Mouse (Mus musculus): ENCODE data around the gene Nisch. TPM values are rescaled to one million over a fixed set of nuclear protein-coding genes. Genes with fewer than 3 reads are reported as not detected.

Nisch gene
- 224 TPM for polyA plus RNA-seq (2015; fragmentation: Illumina TruSeq; extraction: RNeasy Lipid Tissue Mini Kit (QIAGEN cat#74804); ENCODE audit: low read depth, low replicate concordance)

GRCm38 (mm10) chr14:31216846-31217245 is at the start of gene Nisch:
TSS of gene Nisch (minus strand) at chr14:31216946.

DNA sequence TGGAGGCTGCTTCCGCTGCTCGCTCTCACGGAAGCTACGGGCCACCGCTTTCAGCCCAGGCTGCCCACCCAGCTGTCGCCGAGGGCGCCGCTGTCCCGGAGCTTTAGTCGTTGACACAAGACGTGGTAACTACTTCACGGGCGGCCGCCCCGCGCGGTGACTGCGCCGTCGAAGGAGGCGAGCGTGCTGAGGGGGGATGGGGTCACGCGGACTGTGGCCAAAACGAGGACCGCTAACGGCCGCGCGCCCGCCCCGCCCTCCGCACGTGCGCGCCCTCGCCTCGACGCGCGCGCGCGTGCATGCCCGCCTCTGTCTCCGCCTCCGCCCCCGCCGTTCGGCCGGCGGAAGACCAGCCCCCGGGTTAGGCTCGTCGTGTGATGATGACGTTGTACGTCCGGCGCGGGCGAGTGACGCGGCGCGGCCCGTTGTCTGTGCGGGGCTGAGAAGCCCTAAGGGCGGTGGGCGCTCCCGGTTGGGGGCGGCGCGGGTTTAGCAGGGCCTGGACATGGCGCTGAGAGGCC is 34.4 kb upstream of the Nisch start, which contains the start of the genes Phf7 and Bap1:
Gene Phf7, minus strand, starts transcription at position 234 of the 521 bp plus-strand sequence.
Gene Bap1, plus strand, starts transcription at position 367 of the 521 bp plus-strand sequence.

GRCm38 (mm10) chr14:31217666-31218065 is 920 bp upstream of the Nisch start, which contains the start of gene Sema3g:
TSS of gene Sema3g (plus strand) at chr14:31217860.

DNA sequence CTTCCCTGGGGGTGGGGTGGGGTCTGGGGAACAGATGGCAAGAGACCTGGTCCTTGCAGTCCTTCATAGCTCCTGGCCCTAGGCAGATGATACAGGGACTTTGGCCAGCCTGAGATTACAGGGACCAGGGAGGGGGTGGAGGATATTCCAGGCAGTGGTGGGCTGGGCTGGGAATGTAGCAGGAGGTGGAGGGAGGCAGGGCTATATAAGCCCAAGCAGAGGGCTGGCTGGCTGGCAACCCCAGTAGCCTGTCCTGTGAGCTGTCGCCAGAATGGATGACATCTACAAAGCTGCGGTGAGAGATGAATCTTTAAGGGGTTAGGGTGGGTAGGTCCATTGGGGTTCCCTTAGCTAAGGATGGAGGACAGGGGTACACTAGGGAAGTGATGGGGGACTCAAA is 8.7 kb downstream of the Nisch start, which contains the start of gene Tnnc1:
Gene Tnnc1, plus strand, starts transcription at position 229 of the 400 bp plus-strand sequence.

DNA sequence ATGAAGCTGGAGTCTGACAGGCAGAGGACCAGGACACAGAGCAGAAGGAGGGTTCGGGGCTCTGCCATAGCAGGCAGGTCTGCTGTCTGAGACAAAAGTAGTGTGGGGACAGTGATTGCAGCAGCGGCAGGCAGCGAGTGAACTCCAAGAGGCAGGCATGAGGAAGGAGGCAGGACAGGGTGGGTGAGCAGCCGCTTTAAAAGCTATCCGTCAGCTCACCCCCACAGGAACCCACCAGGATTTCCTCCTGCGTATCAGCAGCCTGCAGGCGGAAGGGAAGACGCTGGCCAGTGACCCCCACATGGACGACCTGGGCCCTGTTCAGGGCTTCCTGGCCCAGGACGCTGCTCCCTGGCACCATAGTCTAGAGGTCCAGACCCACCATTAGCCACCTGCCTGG is 48.3 kb downstream of the Nisch start, which contains the start of gene Stab1:
Gene Stab1, minus strand, starts transcription at position 217 of the 400 bp plus-strand sequence.

DNA sequence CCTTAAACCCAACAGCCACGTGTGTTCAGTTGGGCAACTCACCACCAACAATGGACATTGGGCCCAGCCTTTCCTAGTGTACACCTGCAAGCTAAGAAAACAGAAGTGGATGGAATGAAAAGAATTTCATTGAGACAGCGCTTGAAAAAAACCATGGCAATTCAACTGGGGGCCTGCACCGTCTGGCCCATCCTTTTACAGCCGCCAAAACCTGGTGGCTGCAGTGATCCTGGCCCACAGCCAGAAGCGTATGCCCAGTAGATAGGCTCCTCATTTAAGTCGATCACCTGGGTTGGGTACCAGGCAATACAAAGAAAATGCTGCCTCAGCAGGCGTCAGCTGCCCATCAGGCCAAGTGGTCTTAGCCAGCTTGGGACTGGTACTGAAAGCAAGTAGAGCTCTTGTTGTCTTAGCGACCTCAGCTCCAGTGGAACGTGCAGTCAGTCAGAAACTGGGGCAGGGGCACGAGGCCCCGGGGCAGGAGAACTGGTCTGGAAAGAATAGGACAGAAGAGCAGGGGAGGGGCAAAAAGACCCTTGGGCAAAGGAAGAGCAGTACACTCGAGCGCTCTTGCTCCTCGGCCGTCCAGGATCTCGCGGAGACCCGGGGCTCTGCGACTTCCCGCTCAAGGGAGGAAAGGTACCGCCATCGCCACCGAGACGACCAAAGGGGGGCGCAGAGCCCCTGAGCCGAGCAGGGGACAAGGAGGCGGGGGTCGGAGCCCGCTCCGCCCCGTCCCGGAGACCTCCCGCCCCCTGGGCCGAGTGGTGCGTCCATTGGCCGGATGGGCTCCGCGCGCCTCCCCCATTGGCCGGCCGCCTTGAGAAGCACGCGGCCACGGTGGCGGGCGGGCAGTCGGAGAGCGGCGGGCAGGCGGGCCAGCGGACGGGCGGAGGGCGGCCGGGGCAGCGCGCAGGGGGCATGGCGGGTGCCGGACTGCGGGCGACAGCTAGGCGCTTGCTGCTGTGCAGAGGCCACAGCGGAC is 86.2 kb downstream of the Nisch start, which contains the start of gene Nt5dc2:
Gene Nt5dc2, plus strand, starts transcription at position 818 of the 985 bp plus-strand sequence.

GRCm38 (mm10) chr14:31128826-31129219 is 87.9 kb downstream of the Nisch start, which contains the start of gene Smim4:
TSS of gene Smim4 (minus strand) at chr14:31128956.

Other genes starting within 250 kb of the Nisch start
- gene Glt8d1, start 215.5 kb downstream of the Nisch start, polyA plus RNA-seq (2015; fragmentation: Illumina TruSeq; extraction: RNeasy Lipid Tissue Mini Kit (QIAGEN cat#74804); ENCODE audit: low read depth, low replicate concordance), result 57.9 TPM
- gene Spcs1, start 215.3 kb downstream of the Nisch start, polyA plus RNA-seq (2015; fragmentation: Illumina TruSeq; extraction: RNeasy Lipid Tissue Mini Kit (QIAGEN cat#74804); ENCODE audit: low read depth, low replicate concordance), result 353 TPM
- gene Pbrm1, start 197.8 kb downstream of the Nisch start, polyA plus RNA-seq (2015; fragmentation: Illumina TruSeq; extraction: RNeasy Lipid Tissue Mini Kit (QIAGEN cat#74804); ENCODE audit: low read depth, low replicate concordance), result 23.9 TPM
- gene Gnl3, start 197.8 kb downstream of the Nisch start, polyA plus RNA-seq (2015; fragmentation: Illumina TruSeq; extraction: RNeasy Lipid Tissue Mini Kit (QIAGEN cat#74804); ENCODE audit: low read depth, low replicate concordance), result 46.3 TPM
- gene Smim4, start 88.0 kb downstream of the Nisch start, polyA plus RNA-seq (2015; fragmentation: Illumina TruSeq; extraction: RNeasy Lipid Tissue Mini Kit (QIAGEN cat#74804); ENCODE audit: low read depth, low replicate concordance), result 28.6 TPM
- gene Nt5dc2, start 85.9 kb downstream of the Nisch start, polyA plus RNA-seq (2015; fragmentation: Illumina TruSeq; extraction: RNeasy Lipid Tissue Mini Kit (QIAGEN cat#74804); ENCODE audit: low read depth, low replicate concordance), result 6.0 TPM
- 8.6 TPM for gene Stab1, start 48.3 kb downstream of the Nisch start, polyA plus RNA-seq (2015; fragmentation: Illumina TruSeq; extraction: RNeasy Lipid Tissue Mini Kit (QIAGEN cat#74804); ENCODE audit: low read depth, low replicate concordance)
- gene Tnnc1, start 8.6 kb downstream of the Nisch start, polyA plus RNA-seq (2015; fragmentation: Illumina TruSeq; extraction: RNeasy Lipid Tissue Mini Kit (QIAGEN cat#74804); ENCODE audit: low read depth, low replicate concordance), result 27.1 TPM
- 4.0 TPM for gene Sema3g, start 914 bp upstream of the Nisch start, polyA plus RNA-seq (2015; fragmentation: Illumina TruSeq; extraction: RNeasy Lipid Tissue Mini Kit (QIAGEN cat#74804); ENCODE audit: low read depth, low replicate concordance)
- gene Phf7, start 34.4 kb upstream of the Nisch start, polyA plus RNA-seq (2015; fragmentation: Illumina TruSeq; extraction: RNeasy Lipid Tissue Mini Kit (QIAGEN cat#74804); ENCODE audit: low read depth, low replicate concordance), result 5.4 TPM
- gene Bap1, start 34.5 kb upstream of the Nisch start, polyA plus RNA-seq (2015; fragmentation: Illumina TruSeq; extraction: RNeasy Lipid Tissue Mini Kit (QIAGEN cat#74804); ENCODE audit: low read depth, low replicate concordance), result 108 TPM
- gene Dnah1, start 107.0 kb upstream of the Nisch start, polyA plus RNA-seq (2015; fragmentation: Illumina TruSeq; extraction: RNeasy Lipid Tissue Mini Kit (QIAGEN cat#74804); ENCODE audit: low read depth, low replicate concordance), result 4.0 TPM
- gene Capn7, start 119.7 kb upstream of the Nisch start, polyA plus RNA-seq (2015; fragmentation: Illumina TruSeq; extraction: RNeasy Lipid Tissue Mini Kit (QIAGEN cat#74804); ENCODE audit: low read depth, low replicate concordance), result 29.4 TPM
- gene Sh3bp5, start 219.1 kb upstream of the Nisch start, polyA plus RNA-seq (2015; fragmentation: Illumina TruSeq; extraction: RNeasy Lipid Tissue Mini Kit (QIAGEN cat#74804); ENCODE audit: low read depth, low replicate concordance), result 42.6 TPM

Measured in brain, adult 10 weeks (tissue).